Comparison of ENCODE assay signal across 8 mouse cellular contexts in the genomic region with DNA sequence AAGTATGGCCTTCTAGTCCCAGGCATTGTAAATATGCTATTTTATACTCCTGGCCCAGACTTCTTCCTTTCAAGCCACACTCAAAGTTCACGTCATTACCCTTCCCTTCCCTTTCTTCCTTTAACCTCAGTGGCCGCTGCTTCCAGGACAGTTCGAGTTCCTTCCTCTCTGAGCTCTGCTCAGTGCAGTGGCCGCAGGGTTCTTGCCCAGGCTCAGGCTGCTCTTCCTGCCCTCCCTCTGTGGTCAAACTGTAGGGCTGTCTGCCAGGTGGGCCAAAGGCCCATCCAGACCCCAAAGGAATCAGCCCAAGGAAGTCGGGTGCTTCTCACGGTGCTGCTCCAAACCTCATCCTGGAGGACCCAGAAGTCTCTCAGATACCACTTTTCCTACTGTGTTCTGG. TPM values are rescaled to one million over a fixed set of nuclear protein-coding genes. Genes with fewer than 3 reads are reported as not detected.
DNase-seq lines count a peak whose midpoint lies in the region; ATAC-seq and TF ChIP-seq lines count a peak whose summit lies in the region.

No protein-coding gene starts in this region.

- no peaks in the 10 kb centered on the region for H3K36me3 ChIP-seq in kidney, adult 2 months (ENCODE audit: control insufficient read depth, insufficient read depth, low read length)
- 0 out of 2 replicates have a peak, but pooled peaks cover 2% of the 10 kb centered on the region for H3K36me3 ChIP-seq in forebrain, embryonic 14.5 days (ENCODE audit: control insufficient read depth, insufficient read depth, low read length)
- no peaks in the 10 kb centered on the region for H3K36me3 ChIP-seq in hindbrain, postnatal 0 days (ENCODE audit: insufficient read depth, low read length)
- H3K36me3 ChIP-seq in midbrain, embryonic 13.5 days = peaks cover 10% of the 10 kb centered on the region
- peaks cover 6% of the 10 kb centered on the region for H3K36me3 ChIP-seq in lung, postnatal 0 days (ENCODE audit: insufficient read depth, low read length)

- H3K4me3 ChIP-seq in kidney, adult 2 months (ENCODE audit: insufficient read depth, low read depth, low read length) = no peak overlapping the region
- H3K4me3 ChIP-seq in forebrain, embryonic 14.5 days (ENCODE audit: low read depth, low read length) = peak overlapping the region; percentile 16; the same call in 1 of the 2 replicates
- H3K4me3 ChIP-seq in hindbrain, postnatal 0 days (ENCODE audit: low read length) = no peak overlapping the region
- H3K4me3 ChIP-seq in midbrain, embryonic 13.5 days (replicated peaks) = peak overlapping the region; percentile 20
- no peak overlapping the region for H3K4me3 ChIP-seq in lung, postnatal 0 days (ENCODE audit: low read depth, low read length)

- peak overlapping the region; percentile 25; the same call in 1 of the 2 replicates for H3K27ac ChIP-seq in kidney, adult 2 months (ENCODE audit: insufficient read depth, low read depth, low read length)
- H3K27ac ChIP-seq in forebrain, embryonic 14.5 days (ENCODE audit: low read depth, low read length) = peak overlapping the region; percentile 70
- H3K27ac ChIP-seq in hindbrain, postnatal 0 days = peak overlapping the region; percentile 61
- H3K27ac ChIP-seq in midbrain, embryonic 13.5 days = 0 out of 2 replicates have a peak overlapping the region, but pooled peaks have one; percentile 63
- no peak overlapping the region for H3K27ac ChIP-seq in lung, postnatal 0 days (ENCODE audit: low read length)

- TF ChIP-seq EP300 in lung, postnatal 0 days (IDR thresholded peaks at IDR 0.05) = no peak

- no peaks in the 10 kb centered on the region for H3K9me3 ChIP-seq in forebrain, embryonic 14.5 days (replicated peaks; ENCODE audit: control insufficient read depth, low read length)
- no peaks in the 10 kb centered on the region for H3K9me3 ChIP-seq in hindbrain, postnatal 0 days (ENCODE audit: low read length)
- no peaks in the 10 kb centered on the region for H3K9me3 ChIP-seq in midbrain, embryonic 13.5 days
- no peaks in the 10 kb centered on the region for H3K9me3 ChIP-seq in lung, postnatal 0 days (ENCODE audit: low read length)

- H3K4me2 ChIP-seq in forebrain, embryonic 14.5 days (ENCODE audit: low read length) = peak overlapping the region; percentile 56
- H3K4me2 ChIP-seq in hindbrain, postnatal 0 days (ENCODE audit: low read depth, low read length) = peak overlapping the region; percentile 52
- peak overlapping the region; percentile 50 for H3K4me2 ChIP-seq in midbrain, embryonic 13.5 days (replicated peaks)
- H3K4me2 ChIP-seq in lung, postnatal 0 days (replicated peaks; ENCODE audit: low read depth, low read length) = no peak overlapping the region

- H3K4me1 ChIP-seq in kidney, adult 2 months (ENCODE audit: control insufficient read depth, insufficient read depth, low read length) = no peaks in the 10 kb centered on the region
- peaks cover 10% of the 10 kb centered on the region for H3K4me1 ChIP-seq in forebrain, embryonic 14.5 days (ENCODE audit: control insufficient read depth, insufficient read depth, low read length)
- H3K4me1 ChIP-seq in hindbrain, postnatal 0 days (ENCODE audit: insufficient read depth, low read length) = peaks cover 8% of the 10 kb centered on the region; the same call in 1 of the 2 replicates
- H3K4me1 ChIP-seq in midbrain, embryonic 13.5 days (replicated peaks) = peaks cover 20% of the 10 kb centered on the region
- peaks cover 3% of the 10 kb centered on the region; the same call in 1 of the 2 replicates for H3K4me1 ChIP-seq in lung, postnatal 0 days (ENCODE audit: insufficient read depth, low read depth, low read length)

- H3K27me3 ChIP-seq in kidney, adult 2 months (replicated peaks; ENCODE audit: control insufficient read depth, insufficient read depth, low read length) = no peaks in the 10 kb centered on the region
- no peaks in the 10 kb centered on the region for H3K27me3 ChIP-seq in forebrain, embryonic 14.5 days (replicated peaks; ENCODE audit: control insufficient read depth, insufficient read depth, low read length)
- no peaks in the 10 kb centered on the region for H3K27me3 ChIP-seq in hindbrain, postnatal 0 days (ENCODE audit: insufficient read depth, low read length)
- no peaks in the 10 kb centered on the region for H3K27me3 ChIP-seq in midbrain, embryonic 13.5 days
- no peaks in the 10 kb centered on the region for H3K27me3 ChIP-seq in lung, postnatal 0 days (replicated peaks; ENCODE audit: insufficient read depth, low read length)

- TF ChIP-seq CTCF in kidney, adult 2 months (conservative IDR thresholded peaks at IDR 0.05; ENCODE audit: insufficient read depth, insufficient read length, low read depth, low read length) = no peak
- no peak for TF ChIP-seq CTCF in hindbrain, postnatal 0 days (IDR thresholded peaks at IDR 0.05; ENCODE audit: low read depth)
- TF ChIP-seq CTCF in lung, postnatal 0 days (IDR thresholded peaks at IDR 0.05) = no peak

- peak overlapping the region; percentile 66 for H3K9ac ChIP-seq in forebrain, embryonic 14.5 days (ENCODE audit: low read length)
- peak overlapping the region; percentile 18; the same call in 1 of the 2 replicates for H3K9ac ChIP-seq in hindbrain, postnatal 0 days (replicated peaks; ENCODE audit: low read length)
- H3K9ac ChIP-seq in midbrain, embryonic 13.5 days (replicated peaks) = peak overlapping the region; percentile 55
- H3K9ac ChIP-seq in lung, postnatal 0 days (replicated peaks; ENCODE audit: low read depth) = no peak overlapping the region

- 57% methylated on average over 6 of the region's 6 CpGs for WGBS in kidney, adult 2 months
- 55% methylated on average over 6 of the region's 6 CpGs for WGBS in forebrain, embryonic 14.5 days
- 37% methylated on average over 6 of the region's 6 CpGs for WGBS in hindbrain, postnatal 0 days
- whole genome bisulfite sequencing in midbrain, embryonic 13.5 days = 60% methylated on average over 6 of the region's 6 CpGs
- WGBS in lung, postnatal 0 days = 35% methylated on average over 6 of the region's 6 CpGs

- no peak for TF ChIP-seq POLR2A in kidney, adult 2 months (IDR thresholded peaks at IDR 0.05; ENCODE audit: low read depth, low read length)

- no peak for ATAC-seq in forebrain, embryonic 14.5 days
- no peak for ATAC-seq in hindbrain, postnatal 0 days
- ATAC-seq in midbrain, embryonic 13.5 days = peak; percentile 6; the same call in 1 of the 2 replicates
- ATAC-seq in lung, postnatal 0 days = no peak

- peak; percentile 53 for DNase-seq in kidney, adult 2 months
- DNase-seq in kidney, adult 11 months = no peak
- no peak for DNase-seq in forebrain, embryonic 14.5 days (ENCODE audit: low spot score)
- no peak for DNase-seq in hindbrain, postnatal 0 days (ENCODE audit: low spot score)
- DNase-seq in frontal cortex, adult 2 months (ENCODE audit: extremely low spot score in 1 of 2, low spot score in 1 of 2) = no peak
- no peak for DNase-seq in lung, postnatal 0 days (ENCODE audit: low spot score)
- DNase-seq in thymus, postnatal 0 days (ENCODE audit: low spot score) = no peak

RNA-seq across cellular contexts. Expression of a gene that starts 9.4 kb away (rescaled TPM):
- 15.6 and 16.1 TPM in 2 replicates for polyA plus RNA-seq in kidney, adult 2 months (2012; rRNA removed)
- 10.3 and 12.3 TPM in 2 replicates for polyA plus RNA-seq in forebrain, embryonic 14.5 days (2014; fragmentation: Nextera tagmentation; extraction: Ambion mirVana)
- total RNA-seq in hindbrain, postnatal 0 days (2014; rRNA removed) = 8.6 and 8.9 TPM in 2 replicates
- 8.5 and 9.4 TPM in 2 replicates for polyA plus RNA-seq in hindbrain, postnatal 0 days (2015; fragmentation: Nextera tagmentation; extraction: Ambion mirVana)
- 10.2 and 10.4 TPM in 2 replicates for polyA plus RNA-seq in midbrain, embryonic 13.5 days (2015; fragmentation: Nextera tagmentation; extraction: Ambion mirVana)
- 6.2 and 6.3 TPM in 2 replicates for polyA plus RNA-seq in frontal cortex, adult 2 months (2012; rRNA removed)
- polyA plus RNA-seq in lung, postnatal 0 days (2015; fragmentation: Nextera tagmentation; extraction: Ambion mirVana) = 44.5 and 51.3 TPM in 2 replicates
- polyA plus RNA-seq in thymus, postnatal 0 days (2015; fragmentation: Nextera tagmentation; extraction: Ambion mirVana) = 26.3 and 30.3 TPM in 2 replicates

Comparison
In these comparisons a context has a peak if more than half of its experiments do, and no peak if none do; other contexts are left out.
1. H3K4me3 ChIP-seq: peak in forebrain, embryonic 14.5 days (single experiment) and midbrain, embryonic 13.5 days (single experiment); none in kidney, adult 2 months (single experiment), hindbrain, postnatal 0 days (single experiment) and lung, postnatal 0 days (single experiment).